Mouse (Mus musculus): Measurements from ENCODE around the gene Olfr512.

Gene Olfr512

DNA sequence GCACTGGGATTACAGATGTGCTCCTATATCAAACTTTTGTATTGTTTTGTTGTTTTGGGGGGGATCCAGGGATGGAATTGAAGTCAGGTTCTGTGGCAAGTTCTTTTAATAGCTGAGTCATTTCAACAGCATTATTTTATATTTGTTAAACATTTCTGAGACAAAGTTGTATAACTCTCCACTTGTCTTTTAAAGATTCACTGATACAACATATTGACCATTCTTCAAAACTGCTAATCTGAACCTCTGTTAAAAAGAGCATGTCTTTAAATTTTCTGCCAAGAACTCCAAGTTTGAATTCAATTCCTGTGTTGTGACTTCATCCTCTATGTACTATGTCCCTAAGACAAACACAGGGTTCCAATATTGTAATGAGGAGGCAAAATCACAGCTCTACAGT lies at the start of gene Olfr512:
Gene Olfr512, plus strand, starts transcription at position 301 of the 400 bp plus-strand sequence.
- no peak for DNase-seq (ENCODE audit: low spot score)

DNA sequence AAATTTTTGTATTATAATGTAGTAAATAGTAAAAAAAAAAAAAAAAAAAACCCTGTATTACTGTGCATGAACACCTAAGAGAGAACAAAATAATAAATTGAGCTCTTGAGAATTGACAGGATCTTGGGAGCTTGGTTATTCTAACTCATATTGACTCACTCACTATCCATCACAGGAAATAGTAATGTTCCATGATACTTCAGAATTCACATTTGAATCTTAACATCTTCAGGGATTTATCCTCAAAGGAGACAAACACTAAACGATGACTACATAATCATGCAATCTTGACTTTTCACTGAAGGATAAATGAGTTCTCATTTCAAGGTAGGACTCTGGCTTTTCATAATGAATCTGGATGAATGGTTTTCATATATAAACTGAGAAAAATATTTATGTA lies 47.0 kb upstream of the Olfr512 start, which contains the start of gene Olfr510:
Gene Olfr510, plus strand, starts transcription at position 301 of the 400 bp plus-strand sequence.
- no peak for DNase-seq (ENCODE audit: low spot score)

- DNase-seq (ENCODE audit: low spot score), result no peak
Measured at GRCm38 (mm10) chr7:108671058-108671457, 42.1 kb upstream of the Olfr512 start.

DNA sequence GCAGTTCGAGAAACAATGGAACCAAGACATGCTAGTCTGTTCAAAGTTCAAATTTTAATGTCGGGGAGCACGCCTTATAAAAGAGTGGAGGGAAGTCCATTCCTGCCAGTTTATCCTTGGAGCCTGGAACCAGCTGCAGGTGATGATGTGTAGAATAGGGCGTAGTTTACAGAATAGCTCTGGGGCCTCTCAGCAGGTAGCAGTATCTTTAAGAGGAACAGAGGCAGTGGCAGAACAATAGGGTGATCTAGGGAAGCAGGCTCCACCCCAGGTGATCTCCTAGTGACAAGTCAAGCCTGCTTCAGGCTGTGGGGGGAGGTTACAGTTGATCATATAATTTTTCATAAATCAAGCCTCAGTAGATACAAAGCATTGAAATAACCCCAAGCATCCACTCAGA lies 34.2 kb upstream of the Olfr512 start:
- no peak for DNase-seq (ENCODE audit: low spot score)

DNA sequence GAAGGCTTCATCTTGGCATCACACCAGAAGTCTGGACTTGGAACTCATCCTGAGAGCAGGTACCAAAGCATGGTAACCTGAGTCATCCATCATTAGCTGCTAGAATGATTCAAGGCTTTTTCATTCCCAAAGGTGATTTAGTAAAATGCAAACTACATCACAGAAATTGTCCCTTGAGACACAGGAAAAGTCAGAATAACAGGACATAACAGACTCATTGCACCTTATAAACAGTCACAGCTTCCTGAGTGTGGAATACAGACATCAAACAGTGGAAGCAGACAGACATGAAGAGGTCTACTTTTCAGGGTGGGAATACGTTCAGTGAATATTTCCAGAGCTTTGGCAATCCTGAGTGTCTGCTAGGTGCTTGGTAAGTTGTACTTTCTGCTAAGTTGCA lies 37.6 kb downstream of the Olfr512 start, which contains the start of gene Olfr513:
Gene Olfr513, plus strand, starts transcription at position 301 of the 400 bp plus-strand sequence.
- DNase-seq (ENCODE audit: low spot score), result no peak

DNA sequence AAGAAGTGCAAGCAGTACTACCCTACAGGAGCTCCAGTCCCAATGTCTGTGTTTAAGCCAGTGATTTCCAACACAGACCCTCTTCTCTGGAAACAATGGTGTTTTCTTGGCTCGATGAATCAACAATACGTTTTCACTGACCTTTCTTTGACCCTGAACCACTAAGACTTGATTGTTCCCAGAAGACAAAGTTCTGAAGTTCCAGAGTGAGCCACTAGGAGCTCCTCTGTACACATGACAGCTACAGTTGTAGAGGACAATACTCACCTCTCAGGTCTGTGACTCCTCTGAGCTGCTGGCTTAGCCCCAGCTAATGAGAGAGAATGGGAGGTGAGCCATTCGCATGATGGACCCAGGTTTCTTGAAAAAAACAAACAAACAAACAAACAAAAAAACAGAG lies 47.3 kb downstream of the Olfr512 start:
- DNase-seq (ENCODE audit: low spot score), result no peak

Measured in lung, postnatal 25 days (tissue).